In genomic region chr10:69485191-69485786, GRCm38 (mm10) we compare ENCODE assay signal across 24 mouse cellular contexts.
DNase-seq lines count a peak whose midpoint lies in the region; ATAC-seq lines count a peak whose summit lies in the region.
"Had no signal": no experiment of that assay in that cellular context is flagged by ENCODE, and none has a peak within 500 bp of the region (broad histone marks: within the 10 kb centered on the region; RNA-seq: fewer than 3 reads in every experiment).

No protein-coding gene starts in this region.

- DNase-seq in cerebellum, adult 8-10 months: peak; percentile 4
- no peak for DNase-seq in cerebellum, adult 11-12 months
- DNase-seq in midbrain, embryonic 11.5 days (ENCODE audit: low spot score, missing footprints): peak; percentile 67
- peak; percentile 41 to 77 for DNase-seq in layer of hippocampus, adult 18-20 months (ENCODE audit: low spot score in 2 of 2)
- DNase-seq: adrenal gland, postnatal 14 days; gastrocnemius, postnatal 10 days; heart, adult 18-20 months; heart, postnatal 14 days; kidney, adult 18-20 months; kidney, postnatal 4 days; liver, embryonic 13.5 days; lung, adult 2 months; lung, postnatal 14 days; midbrain, embryonic 14.5 days; thymus, adult 18-20 months had no signal

- no peaks in the 10 kb centered on the region for H3K9me3 ChIP-seq in midbrain, embryonic 11.5 days (ENCODE audit: control insufficient read depth, low read length)
- no peaks in the 10 kb centered on the region for H3K9me3 ChIP-seq in midbrain, embryonic 15.5 days
- no peaks in the 10 kb centered on the region for H3K9me3 ChIP-seq in neural tube, embryonic 15.5 days (replicated peaks)
- no peaks in the 10 kb centered on the region for H3K9me3 ChIP-seq in hindbrain, embryonic 16.5 days (ENCODE audit: control insufficient read depth, low read length)
- H3K9me3 ChIP-seq: heart, embryonic 13.5 days; hindbrain, embryonic 12.5 days; liver, embryonic 13.5 days; neural tube, embryonic 12.5 days had no signal

- no peaks in the 10 kb centered on the region for H3K4me1 ChIP-seq in midbrain, embryonic 11.5 days (ENCODE audit: control insufficient read depth, insufficient read depth, low read length)
- no peaks in the 10 kb centered on the region for H3K4me1 ChIP-seq in midbrain, embryonic 15.5 days
- no peaks in the 10 kb centered on the region for H3K4me1 ChIP-seq in neural tube, embryonic 15.5 days
- H3K4me1 ChIP-seq in hindbrain, embryonic 16.5 days (ENCODE audit: control insufficient read depth, insufficient read depth, low read depth, low read length): no peaks in the 10 kb centered on the region
- H3K4me1 ChIP-seq: heart, embryonic 13.5 days; hindbrain, embryonic 12.5 days; liver, embryonic 13.5 days; neural tube, embryonic 12.5 days had no signal

- no peaks in the 10 kb centered on the region for H3K27me3 ChIP-seq in midbrain, embryonic 11.5 days (ENCODE audit: control insufficient read depth, insufficient read depth, low read length)
- H3K27me3 ChIP-seq in midbrain, embryonic 15.5 days (replicated peaks): no peaks in the 10 kb centered on the region
- H3K27me3 ChIP-seq in neural tube, embryonic 15.5 days (replicated peaks): no peaks in the 10 kb centered on the region
- H3K27me3 ChIP-seq in hindbrain, embryonic 16.5 days (replicated peaks; ENCODE audit: control insufficient read depth, insufficient read depth, low read length): no peaks in the 10 kb centered on the region
- H3K27me3 ChIP-seq: heart, embryonic 13.5 days; hindbrain, embryonic 12.5 days; liver, embryonic 13.5 days; neural tube, embryonic 12.5 days had no signal

- no peak overlapping the region for H3K4me2 ChIP-seq in midbrain, embryonic 11.5 days
- H3K4me2 ChIP-seq in midbrain, embryonic 15.5 days: no peak overlapping the region
- H3K4me2 ChIP-seq in neural tube, embryonic 15.5 days: no peak overlapping the region
- H3K4me2 ChIP-seq in hindbrain, embryonic 16.5 days (ENCODE audit: low read length): no peak overlapping the region
- H3K4me2 ChIP-seq: heart, embryonic 13.5 days; hindbrain, embryonic 12.5 days; liver, embryonic 13.5 days; neural tube, embryonic 12.5 days had no signal

- H3K36me3 ChIP-seq in midbrain, embryonic 11.5 days (ENCODE audit: control insufficient read depth, insufficient read depth, low read length): no peaks in the 10 kb centered on the region
- no peaks in the 10 kb centered on the region for H3K36me3 ChIP-seq in midbrain, embryonic 15.5 days (replicated peaks)
- no peaks in the 10 kb centered on the region for H3K36me3 ChIP-seq in neural tube, embryonic 15.5 days
- no peaks in the 10 kb centered on the region for H3K36me3 ChIP-seq in hindbrain, embryonic 16.5 days (ENCODE audit: control insufficient read depth, insufficient read depth, low read length)
- H3K36me3 ChIP-seq: heart, embryonic 13.5 days; hindbrain, embryonic 12.5 days; liver, embryonic 13.5 days; neural tube, embryonic 12.5 days had no signal

- ATAC-seq in midbrain, embryonic 11.5 days (ENCODE audit: low FRiP score): no peak
- ATAC-seq in midbrain, embryonic 15.5 days (replicated peaks): no peak
- no peak for ATAC-seq in neural tube, embryonic 15.5 days (ENCODE audit: low FRiP score)
- ATAC-seq in hindbrain, embryonic 16.5 days: no peak
- ATAC-seq: CD4-positive, CD25-positive, alpha-beta regulatory T cell, adult 4 months; forebrain, embryonic 14.5 days; inflammation-experienced regulatory T-cells, adult 6 months had no signal

- H3K27ac ChIP-seq in midbrain, embryonic 11.5 days (ENCODE audit: low read depth, low read length): no peak overlapping the region
- no peak overlapping the region for H3K27ac ChIP-seq in midbrain, embryonic 15.5 days
- no peak overlapping the region for H3K27ac ChIP-seq in neural tube, embryonic 15.5 days (replicated peaks)
- no peak overlapping the region for H3K27ac ChIP-seq in hindbrain, embryonic 16.5 days (ENCODE audit: low read depth, low read length)
- H3K27ac ChIP-seq: heart, embryonic 13.5 days; hindbrain, embryonic 12.5 days; liver, embryonic 13.5 days; neural tube, embryonic 12.5 days had no signal

- whole genome bisulfite sequencing in midbrain, embryonic 11.5 days: 89% methylated on average over 6 of the region's 6 CpGs
- 93% methylated on average over 6 of the region's 6 CpGs for WGBS in midbrain, embryonic 15.5 days
- 95% methylated on average over 6 of the region's 6 CpGs for WGBS in neural tube, embryonic 15.5 days
- WGBS in hindbrain, embryonic 16.5 days: 90% methylated on average over 6 of the region's 6 CpGs

- no peak overlapping the region for H3K9ac ChIP-seq in midbrain, embryonic 11.5 days (ENCODE audit: low read length)
- H3K9ac ChIP-seq in midbrain, embryonic 15.5 days: no peak overlapping the region
- no peak overlapping the region for H3K9ac ChIP-seq in neural tube, embryonic 15.5 days (replicated peaks)
- H3K9ac ChIP-seq in hindbrain, embryonic 16.5 days (ENCODE audit: low read depth, low read length): no peak overlapping the region
- H3K9ac ChIP-seq: heart, embryonic 13.5 days; hindbrain, embryonic 12.5 days; liver, embryonic 13.5 days; neural tube, embryonic 12.5 days had no signal

- no peak overlapping the region for H3K4me3 ChIP-seq in midbrain, embryonic 11.5 days (ENCODE audit: low read depth, low read length)
- no peak overlapping the region for H3K4me3 ChIP-seq in midbrain, embryonic 15.5 days
- no peak overlapping the region for H3K4me3 ChIP-seq in neural tube, embryonic 15.5 days (replicated peaks)
- no peak overlapping the region for H3K4me3 ChIP-seq in hindbrain, embryonic 16.5 days (ENCODE audit: low read length)
- H3K4me3 ChIP-seq: heart, embryonic 13.5 days; hindbrain, embryonic 12.5 days; liver, embryonic 13.5 days; neural tube, embryonic 12.5 days had no signal
